Mouse (Mus musculus) hindlimb bud, embryonic 11.5 days (tissue): ENCODE data around the gene Gm5168.
"Not testable (repeated sequence)": the region's sequence is repeated elsewhere in the genome, so short reads cannot be mapped to it uniquely, and the experiment has no call there.

Experiments used
- DNase-seq: peaks from one replicate; pipeline ENCODE4 v3.0.0-alpha.2; 2012; ENCODE audit warnings: low read depth, low spot score; ENCODE audit errors: extremely low spot score

Gm5168 gene

GRCm38 (mm10) chrX:26050941-26051340 lies at the start of gene Gm5168:
TSS of gene Gm5168 (minus strand) at chrX:26051041.
- not testable (repeated sequence) for DNase-seq
